Mouse (Mus musculus) kidney, adult 11 months (tissue): Measurements from ENCODE around the gene Zpr1.
"Not testable (repeated sequence)": the region's sequence is repeated elsewhere in the genome, so short reads cannot be mapped to it uniquely, and the experiment has no call there.

Experiments
- DNase-seq: peaks from one replicate; pipeline ENCODE4 v3.0.0; 2022

Zpr1 gene

DNA sequence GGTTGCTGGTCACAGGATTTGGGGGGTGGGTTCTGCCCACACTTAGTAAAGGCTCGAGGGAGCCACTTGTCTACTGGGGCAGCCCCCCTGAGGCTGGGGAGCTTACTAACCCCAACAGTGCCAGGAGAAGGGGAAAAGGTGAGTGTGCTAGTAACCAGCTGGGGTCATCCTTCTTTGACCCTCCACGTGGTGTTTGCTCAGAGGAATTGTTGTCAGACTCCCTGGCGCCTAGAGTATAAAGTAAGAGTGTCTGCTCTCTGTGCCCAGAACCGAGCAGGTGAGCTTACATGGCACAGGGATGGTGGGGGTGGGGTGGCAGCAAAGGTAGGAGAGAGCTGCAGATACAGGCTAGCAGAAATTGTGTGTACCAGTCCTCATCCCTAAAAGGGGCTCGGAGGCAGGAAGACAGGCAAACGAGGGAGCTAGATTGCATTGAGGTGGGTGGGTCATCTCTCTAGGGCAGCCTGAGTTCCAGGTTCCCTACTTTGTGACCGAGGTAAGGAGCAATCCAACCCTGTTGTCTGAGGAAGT lies 4.5 kb upstream of the Zpr1 start, which contains the start of gene Apoa5:
Gene Apoa5, plus strand, starts transcription at position 291 of the 531 bp plus-strand sequence.
- no peak for DNase-seq

DNA sequence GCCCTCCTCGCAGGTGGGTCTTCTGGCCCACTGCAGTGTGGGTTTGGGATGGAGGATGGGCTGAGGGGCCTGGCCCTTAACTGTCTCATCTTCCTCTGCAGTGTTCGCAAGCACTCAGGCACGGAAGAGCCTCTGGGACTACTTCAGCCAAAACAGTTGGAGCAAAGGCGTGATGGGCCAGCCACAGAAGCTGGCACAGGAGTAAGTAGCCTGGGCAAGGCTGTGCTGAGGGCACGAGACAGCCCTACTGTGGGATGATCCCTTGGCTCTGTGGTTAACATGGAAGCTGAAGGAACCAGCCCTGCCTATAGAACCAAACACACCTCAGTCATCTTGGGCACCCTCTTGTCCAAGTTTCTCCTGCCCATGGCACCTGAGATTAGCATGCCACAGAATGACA lies 3.7 kb upstream of the Zpr1 start:
- DNase-seq, result no peak

DNA sequence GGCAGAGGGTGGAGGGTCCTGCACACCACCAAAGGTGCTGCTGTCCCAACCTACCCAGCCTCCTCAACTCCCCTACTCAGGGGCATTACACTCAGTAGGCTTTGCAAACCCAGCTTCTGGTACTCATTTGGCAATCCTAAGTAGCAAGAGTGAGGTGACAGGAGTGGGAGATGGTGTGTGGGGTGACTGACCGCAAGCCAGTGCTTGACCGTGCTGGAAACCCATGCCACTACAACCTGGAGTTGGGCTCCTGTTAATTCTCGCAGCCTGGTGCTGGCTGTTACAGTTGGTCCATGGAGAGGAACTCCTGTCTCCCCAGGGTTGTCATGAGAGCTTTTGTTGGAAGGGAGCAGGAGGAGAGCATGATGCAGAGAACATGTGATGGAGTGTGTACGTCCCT lies 2.1 kb upstream of the Zpr1 start:
- DNase-seq, result no peak

DNA sequence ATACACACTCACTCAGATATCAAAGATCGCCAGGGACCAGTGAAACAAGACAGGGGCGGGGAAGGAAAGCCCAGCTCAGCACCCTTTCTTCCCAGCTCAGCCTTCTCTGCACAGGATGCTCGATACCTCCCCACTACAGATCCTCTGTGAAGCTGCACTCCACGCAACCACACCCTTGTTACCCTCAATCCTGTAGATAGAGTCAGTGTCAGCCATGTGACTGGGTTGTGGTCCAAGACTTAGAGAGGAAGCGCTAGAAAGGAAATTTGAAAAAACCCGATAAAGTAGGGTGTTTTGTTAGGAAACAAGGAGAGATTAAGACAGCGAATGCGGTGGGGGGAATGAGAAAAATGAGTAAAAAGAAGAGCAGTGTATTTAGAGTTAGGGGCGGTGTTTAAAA lies 794 bp upstream of the Zpr1 start:
- no peak for DNase-seq

DNA sequence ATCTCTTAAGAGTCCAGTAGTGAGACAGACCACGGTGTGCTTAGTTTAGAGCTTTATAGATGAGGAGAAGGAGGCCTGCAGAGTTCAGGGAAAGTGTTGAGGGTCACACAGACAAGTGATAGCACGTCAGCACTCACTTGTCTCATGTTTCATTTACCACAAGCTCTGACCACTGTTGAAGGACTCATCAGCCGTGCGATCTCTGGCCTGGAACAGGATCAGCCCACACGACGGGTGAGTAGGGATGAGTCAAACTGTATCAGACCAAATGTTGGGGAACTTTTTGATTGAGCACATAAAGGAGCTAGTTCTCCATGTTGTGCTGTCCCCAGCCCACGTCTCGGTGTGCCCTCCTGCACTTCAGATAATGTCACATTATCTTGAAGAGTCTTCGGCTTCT lies 1.6 kb downstream of the Zpr1 start:
- DNase-seq, result no peak

DNA sequence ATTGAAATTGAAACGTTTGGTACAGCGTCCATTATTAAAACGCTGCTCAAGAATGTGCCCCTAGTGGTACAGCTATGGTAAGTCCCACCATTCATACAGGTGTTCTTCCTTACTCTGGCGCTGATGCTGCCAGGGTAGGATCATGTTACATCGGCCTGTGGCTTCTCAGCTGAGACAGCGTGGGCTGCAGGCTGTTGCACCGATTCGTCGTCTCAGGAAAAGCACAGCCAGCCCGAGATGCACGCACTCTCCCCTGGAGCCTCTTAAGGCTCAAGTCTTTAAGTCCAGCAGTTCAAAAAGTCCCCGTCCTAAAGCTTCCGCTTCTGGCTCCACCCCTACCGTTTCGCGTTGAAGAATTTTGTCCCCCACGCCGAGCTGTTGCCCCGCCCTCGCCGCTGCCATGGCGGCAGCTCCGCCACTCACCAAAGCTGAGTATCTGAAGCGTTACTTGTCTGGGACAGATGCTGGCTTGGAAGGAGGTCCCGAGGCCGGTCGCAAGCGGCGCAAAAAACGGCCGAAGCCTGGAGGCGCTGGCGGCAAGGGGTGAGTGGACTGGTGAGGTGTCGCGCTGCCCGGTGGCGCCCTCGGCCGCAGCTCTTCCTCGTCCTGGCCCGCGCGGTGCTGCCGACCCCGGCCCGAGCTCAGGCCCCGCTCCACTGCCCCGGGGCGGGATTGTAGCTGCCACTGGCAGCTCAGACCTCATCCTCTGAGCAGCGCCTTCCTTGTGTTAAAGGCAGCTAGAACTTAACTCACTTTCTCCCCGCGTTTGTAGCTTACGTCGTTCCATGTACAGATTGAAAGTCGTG lies 10.0 kb downstream of the Zpr1 start, which contains the start of gene Bud13:
Gene Bud13, plus strand, starts transcription at position 378 of the 806 bp plus-strand sequence.
- peak; percentile 86 for DNase-seq

DNA sequence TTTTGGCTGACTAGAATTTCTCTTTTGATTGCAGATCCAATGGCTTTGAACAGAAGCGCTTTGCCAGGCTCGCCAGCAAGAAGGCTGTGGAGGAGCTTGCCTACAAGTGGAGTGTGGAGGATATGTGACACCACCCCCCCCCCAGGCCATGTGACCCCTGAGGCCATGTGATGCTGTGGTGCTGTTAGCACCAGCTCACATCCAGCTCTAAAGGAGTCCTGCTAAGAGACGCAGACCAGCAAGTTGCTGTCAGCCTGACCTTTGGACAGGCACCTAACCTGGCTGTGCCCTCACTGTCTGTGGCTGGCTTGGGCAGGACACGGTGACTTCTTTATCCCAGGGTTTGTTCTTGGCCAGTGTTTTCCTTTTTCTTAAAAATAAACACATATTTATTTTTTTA lies 25.5 kb downstream of the Zpr1 start:
- DNase-seq, result peak; percentile 26

DNA sequence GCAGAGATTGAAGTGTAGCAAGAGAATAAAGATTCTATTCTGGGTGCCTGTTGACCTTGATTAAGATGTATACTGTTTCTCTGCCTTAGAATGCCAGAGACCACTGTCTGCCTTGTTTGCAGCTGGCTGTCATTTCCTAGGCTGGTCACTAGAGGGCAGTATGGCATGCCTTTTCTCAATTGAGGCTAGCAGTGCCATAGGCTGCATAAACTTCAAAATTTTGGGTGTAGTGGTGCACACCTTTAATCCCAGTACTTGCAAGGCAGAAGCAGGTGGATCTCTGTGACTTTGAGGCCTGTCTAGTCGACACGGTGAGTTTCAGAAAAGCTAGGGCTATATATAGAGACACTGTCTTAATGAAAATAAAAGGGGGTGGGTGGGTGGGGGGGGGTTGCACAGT lies 29.3 kb downstream of the Zpr1 start:
- DNase-seq, result no peak

DNA sequence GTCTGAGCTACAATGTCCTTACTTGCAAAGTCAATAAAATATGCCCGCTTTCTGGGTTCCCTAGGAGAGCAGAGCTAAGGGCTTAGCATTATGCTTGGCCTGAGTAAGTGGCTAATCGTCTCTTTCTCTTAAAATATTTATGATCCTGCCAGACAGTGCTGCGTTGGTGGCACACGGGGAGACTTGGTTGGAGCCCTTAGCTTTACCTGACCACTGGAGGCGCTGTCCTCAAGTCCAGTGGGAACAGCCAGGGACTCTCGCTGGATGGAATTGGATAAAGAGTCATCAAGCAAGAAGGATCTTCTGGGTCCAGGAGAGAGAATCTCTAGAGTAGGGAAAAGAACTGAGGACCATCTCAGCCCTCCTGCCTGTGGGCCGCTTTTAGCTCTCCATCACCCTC lies 36.3 kb downstream of the Zpr1 start:
- no peak for DNase-seq

DNA sequence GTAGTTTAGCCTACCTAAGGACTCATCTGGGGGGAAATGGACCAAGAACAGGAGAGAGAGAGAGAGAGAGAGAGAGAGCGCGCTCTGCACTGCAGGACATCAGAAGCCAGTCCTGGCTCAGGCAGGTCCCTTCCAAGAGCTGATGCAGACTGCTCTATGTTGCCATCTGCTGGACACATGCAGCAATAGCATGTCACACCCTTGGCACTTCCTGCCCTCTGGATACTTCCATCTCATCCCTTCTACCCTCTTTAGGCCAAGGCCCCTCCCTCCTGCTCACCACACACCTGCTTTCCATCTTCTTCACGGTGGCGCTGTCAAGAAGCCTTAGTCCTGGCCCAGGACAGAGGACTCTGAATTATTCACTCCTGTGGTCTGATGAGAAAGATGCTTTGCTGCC lies 41.6 kb downstream of the Zpr1 start:
- DNase-seq, result peak; percentile 36

DNA sequence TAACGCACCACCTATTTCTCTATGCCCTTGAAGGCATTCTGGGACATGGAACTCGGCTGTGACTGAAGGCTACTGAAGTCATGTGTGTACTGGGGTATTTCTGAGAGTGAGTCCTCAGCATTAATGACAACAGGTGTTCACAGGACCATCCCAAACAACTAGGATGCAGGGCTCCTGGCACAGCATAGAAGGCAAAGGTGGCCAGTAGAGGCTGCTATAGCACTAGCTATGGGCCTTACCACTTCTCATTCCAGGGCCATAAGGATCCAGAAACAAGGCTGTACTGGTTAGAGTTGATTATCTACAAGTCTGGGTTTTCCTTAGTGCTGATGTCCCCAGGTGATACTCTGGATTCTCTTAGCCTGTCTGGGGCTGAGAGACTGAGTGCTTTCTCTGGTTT lies 42.1 kb downstream of the Zpr1 start:
- no peak for DNase-seq

DNA sequence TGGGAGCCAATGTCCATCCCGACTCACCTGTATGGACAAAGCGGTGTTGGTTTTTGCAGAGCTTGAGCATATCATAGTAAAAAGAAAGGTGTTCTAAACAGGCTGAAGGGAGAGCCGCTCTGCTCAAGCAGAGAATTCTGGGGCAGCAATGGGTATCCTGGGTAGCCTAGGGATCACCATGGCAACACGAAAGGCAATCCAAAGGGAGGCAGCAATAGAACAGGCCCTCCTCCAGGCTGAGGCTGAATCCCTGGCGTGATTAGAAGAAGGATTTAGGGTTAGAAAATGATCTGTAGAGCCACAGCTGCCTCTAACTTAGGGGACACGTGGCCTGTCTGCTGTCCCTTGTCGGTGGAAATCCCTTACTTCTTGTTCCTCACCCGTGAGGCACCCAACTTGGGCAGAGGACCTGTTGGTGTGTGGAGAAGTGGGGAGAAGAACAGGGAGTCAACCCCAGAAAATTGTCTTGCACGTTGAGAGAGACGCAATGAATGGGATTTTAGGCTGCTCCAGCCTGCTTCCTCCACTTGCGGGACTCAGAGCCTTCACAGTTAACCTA lies 43.0 kb downstream of the Zpr1 start:
- no peak for DNase-seq

DNA sequence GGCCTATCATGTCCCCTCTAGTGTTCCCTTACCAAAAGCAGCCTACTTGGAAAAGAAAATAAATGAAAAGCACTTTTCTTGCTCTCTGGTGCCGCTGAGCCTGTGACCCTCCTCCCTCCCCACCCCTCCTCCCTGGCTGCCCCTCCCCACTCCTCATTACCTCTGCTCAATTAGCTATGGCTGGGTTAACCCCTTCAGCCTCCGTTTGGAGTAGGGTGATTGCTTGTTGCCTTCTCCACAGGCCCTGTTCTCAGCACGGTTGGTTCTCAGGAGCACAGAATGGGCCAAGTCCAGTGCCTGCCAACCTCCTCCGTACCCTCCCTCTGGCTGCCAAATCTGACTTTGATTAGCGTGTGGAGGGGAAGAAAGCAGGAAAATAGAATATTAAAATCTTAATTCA lies 43.5 kb downstream of the Zpr1 start:
- DNase-seq, result no peak

DNA sequence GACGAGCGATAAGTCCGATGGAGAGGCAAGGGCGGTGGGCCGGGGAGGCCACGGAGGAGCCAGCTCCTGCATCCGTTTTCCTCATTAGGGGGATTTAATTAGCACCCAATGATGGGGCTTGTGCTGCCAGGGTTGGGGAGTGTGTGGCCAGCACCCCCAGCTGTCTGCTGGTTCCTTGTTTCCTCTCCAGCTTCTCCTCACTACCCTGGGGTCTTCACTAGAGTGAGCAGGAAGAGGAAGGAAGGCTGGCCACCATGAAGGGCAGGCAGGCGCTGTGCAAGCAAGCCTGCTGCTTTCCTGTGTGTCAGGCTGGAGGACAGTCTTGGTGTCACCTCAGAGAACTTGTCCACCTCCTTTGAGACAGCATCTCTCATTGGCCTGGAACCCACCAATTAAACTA lies 44.0 kb downstream of the Zpr1 start:
- DNase-seq, result no peak

DNA sequence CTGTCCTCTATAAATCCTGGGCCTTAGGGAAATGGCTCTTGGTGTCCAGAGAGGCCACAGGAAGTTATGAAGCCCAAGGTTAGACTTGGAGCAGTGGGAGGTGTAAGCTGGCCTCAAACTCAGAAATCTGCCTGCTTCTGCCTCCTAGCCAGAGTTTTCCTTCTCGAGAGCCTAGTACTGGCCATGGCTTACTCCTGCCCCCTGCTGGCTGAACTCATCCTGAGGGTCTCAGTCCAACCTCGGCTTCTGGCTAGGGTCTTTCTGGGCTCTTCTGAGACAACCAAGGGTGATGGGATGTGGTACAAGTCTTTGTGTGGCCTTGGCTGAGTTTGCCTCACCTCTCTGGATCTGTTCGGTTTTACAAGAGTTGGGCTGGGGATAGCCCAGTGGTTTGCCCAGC lies 45.1 kb downstream of the Zpr1 start:
- DNase-seq, result no peak

DNA sequence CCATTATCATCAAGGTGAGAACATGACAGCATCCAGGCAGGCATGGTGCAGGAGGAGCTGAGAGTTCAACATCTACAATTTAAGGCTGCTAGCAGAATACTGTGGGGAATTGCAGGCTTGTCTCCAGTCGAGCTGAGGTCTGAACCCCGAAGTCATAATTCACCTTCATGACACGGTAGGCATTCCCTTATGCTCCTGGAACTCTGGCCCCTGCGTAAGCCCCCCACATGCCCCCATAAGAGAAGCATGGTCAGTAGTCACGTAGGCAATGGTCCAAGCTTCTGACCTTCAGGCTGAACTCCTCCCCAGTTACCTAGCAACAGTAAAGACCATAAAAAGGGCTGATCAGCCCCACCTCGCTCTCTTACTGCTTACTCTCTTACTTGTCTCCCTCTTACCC lies 47.0 kb downstream of the Zpr1 start, which contains the start of gene 4931429L15Rik:
Gene 4931429L15Rik, minus strand, starts transcription at position 101 of the 400 bp plus-strand sequence.
- DNase-seq, result not testable (repeated sequence)

DNA sequence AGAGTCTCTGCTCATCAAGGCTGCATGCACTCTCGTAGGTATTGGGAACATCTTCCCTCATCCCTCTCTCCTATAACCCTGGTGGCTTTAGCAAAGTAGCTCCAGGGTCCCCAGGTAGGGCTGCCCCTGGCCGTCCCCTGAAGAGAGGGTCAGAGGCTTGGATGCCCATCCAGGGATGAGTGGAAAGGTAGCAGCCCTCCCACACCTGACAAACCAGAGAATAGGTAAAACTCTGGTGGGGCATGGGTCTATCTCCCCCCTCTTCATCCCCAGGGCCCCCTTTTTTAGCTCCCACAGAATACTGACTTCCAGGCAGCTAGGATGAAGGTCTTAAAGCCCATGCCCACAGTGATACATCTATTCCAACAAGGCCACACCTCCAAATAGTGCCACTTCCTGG lies 47.6 kb downstream of the Zpr1 start:
- DNase-seq, result no peak

DNA sequence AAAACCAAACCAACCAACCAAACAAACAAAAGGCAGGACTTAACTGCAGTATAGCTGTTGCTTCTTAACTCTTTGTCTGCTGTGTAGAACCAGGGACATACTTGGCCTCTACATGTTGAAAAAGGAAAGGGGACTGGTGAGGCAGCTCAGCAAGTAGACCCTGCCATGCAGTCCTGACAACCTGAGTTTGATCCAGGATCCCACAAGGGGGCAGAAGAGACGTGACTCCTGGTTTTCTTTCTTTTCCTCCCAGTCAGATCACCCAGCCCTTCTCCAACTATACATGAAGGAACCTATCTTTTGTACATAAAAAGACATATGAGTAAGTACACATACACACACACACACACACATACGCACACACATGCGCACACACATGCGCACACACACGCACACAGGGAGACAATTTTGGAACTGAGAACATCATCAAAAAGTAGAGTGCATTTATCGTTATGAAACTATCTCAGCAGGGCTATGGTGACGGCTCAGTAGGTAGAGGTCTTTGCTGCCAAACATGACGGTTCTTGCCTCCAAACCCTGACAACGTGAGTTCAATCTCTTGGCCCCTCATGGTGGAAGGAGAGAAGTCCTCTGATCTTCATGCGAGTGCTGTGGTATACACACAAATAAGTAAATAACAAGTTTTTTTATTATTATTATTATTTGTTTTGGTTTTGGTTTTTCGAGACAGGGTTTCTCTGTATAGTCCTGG lies 54.0 kb downstream of the Zpr1 start:
- no peak for DNase-seq

DNA sequence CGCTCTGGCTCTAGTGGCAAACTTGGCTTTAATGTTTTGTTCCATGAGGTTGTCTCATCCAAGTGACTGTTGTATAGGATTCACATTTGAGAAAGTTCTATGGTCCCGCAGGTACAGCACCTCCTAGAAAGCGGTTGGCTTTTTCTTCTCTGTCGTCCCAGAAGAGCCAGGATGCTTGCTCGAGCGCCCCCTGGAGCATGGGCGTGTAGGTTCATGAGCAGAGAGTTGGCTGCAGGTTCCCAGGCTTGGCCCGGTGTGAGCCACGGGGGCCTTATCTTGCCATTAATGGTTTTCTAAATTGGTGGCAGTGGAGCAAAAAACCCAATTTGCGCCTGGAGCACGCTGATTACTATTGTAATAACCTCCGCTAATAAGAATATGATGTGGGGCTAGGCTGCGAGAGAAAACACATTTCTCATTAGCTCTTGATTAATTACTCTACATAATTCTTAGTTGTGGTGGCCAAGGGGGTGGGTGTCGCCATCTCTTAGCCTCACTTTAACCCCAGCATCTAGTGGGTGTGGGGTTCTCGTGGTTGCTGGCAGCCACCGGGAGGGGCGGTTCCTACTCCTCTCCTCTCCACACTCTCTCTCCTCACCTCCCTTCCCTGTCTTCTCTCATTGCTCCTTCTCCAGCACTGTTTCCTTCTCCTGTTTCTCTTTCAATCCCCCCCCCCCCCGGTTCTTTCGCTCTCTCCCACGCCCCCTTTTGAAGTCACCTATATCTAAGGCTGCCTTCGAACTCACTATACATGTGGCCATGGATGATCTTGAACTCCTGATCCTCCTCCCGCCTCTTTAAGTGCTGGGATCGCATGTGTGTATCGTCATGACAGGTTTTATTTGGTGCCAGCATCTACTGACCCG lies 55.1 kb downstream of the Zpr1 start:
- DNase-seq, result no peak

DNA sequence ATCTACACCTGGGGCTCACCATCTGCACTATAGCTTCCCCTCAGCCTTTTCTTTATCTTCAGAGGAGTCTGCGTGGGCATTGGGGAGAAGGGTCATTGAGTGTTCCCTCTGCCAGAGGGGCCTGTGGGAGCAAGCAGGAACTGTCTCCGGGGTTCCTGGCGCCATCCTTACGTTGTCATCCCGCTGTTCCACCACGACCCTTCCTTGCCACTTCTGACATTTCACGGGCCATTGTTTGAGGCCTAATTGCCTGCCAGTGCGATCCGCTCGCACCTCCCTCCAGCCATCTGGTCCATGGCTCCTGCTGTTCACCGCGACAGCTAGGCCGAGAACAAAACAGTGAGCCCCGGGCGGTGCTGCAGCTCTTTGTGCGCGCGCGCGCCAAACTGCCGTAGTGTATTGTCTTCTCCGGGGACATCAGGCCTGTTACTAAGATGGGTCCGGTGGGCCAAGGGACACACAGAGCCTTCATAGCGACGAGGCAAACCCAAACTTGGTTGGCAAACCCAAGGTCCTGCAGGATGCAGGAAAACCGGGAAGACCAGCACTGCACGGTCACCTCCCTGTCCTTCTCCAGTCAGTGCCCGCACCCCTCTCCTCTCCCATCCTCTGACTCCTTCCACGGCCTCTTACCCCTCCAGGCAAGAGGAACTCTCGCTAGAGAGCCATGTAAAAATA lies 55.8 kb downstream of the Zpr1 start:
- DNase-seq, result no peak

DNA sequence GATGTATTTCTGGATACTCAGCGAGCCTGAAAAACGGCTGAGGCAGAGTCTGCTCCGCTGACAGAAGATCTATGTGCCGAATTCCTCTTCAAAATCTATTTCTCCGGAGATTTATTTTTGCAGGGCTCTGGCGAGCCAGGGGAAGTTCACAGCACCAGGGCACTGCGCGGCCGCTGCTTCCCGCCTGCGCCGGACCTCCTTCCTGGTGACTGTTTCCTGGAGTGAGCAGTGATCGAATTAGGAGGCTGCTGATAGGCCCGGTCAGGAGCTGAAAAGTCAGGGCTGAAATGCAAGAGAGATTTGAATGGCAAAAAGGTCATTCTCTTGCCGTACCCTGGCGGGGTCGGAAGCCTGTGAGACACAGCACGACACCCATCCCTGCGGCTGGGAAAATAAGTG lies 56.4 kb downstream of the Zpr1 start:
- DNase-seq, result no peak
